Mouse (Mus musculus) telencephalon, adult 2 months (tissue): ENCODE results near the gene Otop2.

Source experiments
- DNase-seq: peaks from one replicate; pipeline ENCODE4 v3.0.0-alpha.2; 2011; ENCODE audit warnings: low read depth, low spot score

Gene Otop2

GRCm38 (mm10) chr11:115275954-115276353 is 31.0 kb upstream of the Otop2 start:
- no peak for DNase-seq

- peak; percentile 100 for DNase-seq
Observed at GRCm38 (mm10) chr11:115276780-115277603, 30.0 kb upstream of the Otop2 start, which contains the start of gene Fdxr. Gene Fdxr (minus strand): TSS chr11:115277050.

GRCm38 (mm10) chr11:115277604-115277975 is 29.4 kb upstream of the Otop2 start:
- no peak for DNase-seq

GRCm38 (mm10) chr11:115278176-115278575 is 28.8 kb upstream of the Otop2 start:
- DNase-seq = no peak

- no peak for DNase-seq
Observed at GRCm38 (mm10) chr11:115279726-115280125, 27.2 kb upstream of the Otop2 start.

GRCm38 (mm10) chr11:115282295-115282694 is 24.7 kb upstream of the Otop2 start:
- DNase-seq = peak; percentile 44

GRCm38 (mm10) chr11:115282723-115283485 is 24.1 kb upstream of the Otop2 start:
- peak; percentile 55 for DNase-seq

- no peak for DNase-seq
Observed at GRCm38 (mm10) chr11:115283486-115283765, 23.5 kb upstream of the Otop2 start.

- DNase-seq = no peak
Observed at GRCm38 (mm10) chr11:115283891-115284620, 22.9 kb upstream of the Otop2 start.

- DNase-seq = no peak
Observed at GRCm38 (mm10) chr11:115285282-115285681, 21.7 kb upstream of the Otop2 start.

- peak; percentile 21 for DNase-seq
Observed at GRCm38 (mm10) chr11:115286201-115286993, 20.6 kb upstream of the Otop2 start.

- DNase-seq = peak; percentile 56
Observed at GRCm38 (mm10) chr11:115287386-115287785, 19.6 kb upstream of the Otop2 start.

- no peak for DNase-seq
Observed at GRCm38 (mm10) chr11:115288305-115288704, 18.7 kb upstream of the Otop2 start.

GRCm38 (mm10) chr11:115289885-115290284 is 17.1 kb upstream of the Otop2 start:
- DNase-seq = no peak

- no peak for DNase-seq
Observed at GRCm38 (mm10) chr11:115290314-115290713, 16.6 kb upstream of the Otop2 start.

GRCm38 (mm10) chr11:115290919-115291318 is 16.0 kb upstream of the Otop2 start:
- DNase-seq = no peak

- DNase-seq = no peak
Observed at GRCm38 (mm10) chr11:115291503-115291902, 15.5 kb upstream of the Otop2 start.

- no peak for DNase-seq
Observed at GRCm38 (mm10) chr11:115292631-115293375, 14.2 kb upstream of the Otop2 start.

GRCm38 (mm10) chr11:115295939-115296338 is 11.0 kb upstream of the Otop2 start:
- DNase-seq = no peak

- peak; percentile 16 for DNase-seq
Observed at GRCm38 (mm10) chr11:115296471-115297210, 10.3 kb upstream of the Otop2 start.
